Mouse (Mus musculus) liver, postnatal 0 days (tissue): ENCODE measurements at regions not wholly inside any gene's neighbourhood (a gene's known extent, or its start where the extent isn't known, plus 50 kb on each side); places are given as distances from the start of the nearest gene placed in this dataset.

ENCODE experiments used
- CTCF ChIP-seq: sonication (generic); IDR thresholded peaks from 2 replicates; pipeline ENCODE4 v1.5.1; 2016; ENCODE audit warnings: antibody characterized with exemption, low read depth
- EP300 ChIP-seq: IDR thresholded peaks from 2 replicates; pipeline ENCODE4 v1.6.1; 2016; ENCODE audit warnings: antibody characterized with exemption, low read depth, mild to moderate bottlenecking

- TF ChIP-seq CTCF (no peak), EP300 (no peak)
Observed at GRCm38 (mm10) chr12:92187133-92187482, 338.2 kb upstream of the Sel1l start.
